Mouse (Mus musculus) embryonic facial prominence, embryonic 11.5 days (tissue): Measurements from ENCODE around the gene Cyp2g1. TPM values are rescaled to one million over a fixed set of nuclear protein-coding genes. Genes with fewer than 3 reads are reported as not detected.
"Not testable (repeated sequence)": the region's sequence is repeated elsewhere in the genome, so short reads cannot be mapped to it uniquely, and the experiment has no call there.

Experiments used
- ATAC-seq: fragments of 200-750 bp; cut with Nextera tagmentation; replicated peaks from 2 replicates; pipeline ENCODE4 v1.8.0; 2017; ENCODE audit warnings: low read depth; ENCODE audit not compliant: insufficient number of reproducible peaks, low FRiP score, low TSS enrichment
- DNase-seq: peaks from one replicate; pipeline ENCODE4 v3.0.0-alpha.2; 2015; ENCODE audit warnings: low spot score
- H3K27ac ChIP-seq: fragments of 300-500 bp; sonication (generic); replicated peaks from 2 replicates; pipeline ENCODE4 v1.5.1; 2014; ENCODE audit warnings: mild to moderate bottlenecking, low read depth, low read length, control low read depth
- H3K27me3 ChIP-seq: fragments of 300-500 bp; sonication (generic); 2 replicates; pipeline ENCODE4 v1.6.1; 2014; ENCODE audit warnings: mild to moderate bottlenecking, low read length, moderate library complexity, mixed read lengths; ENCODE audit not compliant: control insufficient read depth, insufficient read depth
- H3K36me3 ChIP-seq: fragments of 300-500 bp; sonication (generic); replicated peaks from 2 replicates; pipeline ENCODE4 v1.6.1; 2014; ENCODE audit warnings: low read depth, mild to moderate bottlenecking, low read length, moderate library complexity, mixed read lengths; ENCODE audit not compliant: control insufficient read depth, insufficient read depth
- H3K4me1 ChIP-seq: fragments of 300-500 bp; sonication (generic); 2 replicates; pipeline ENCODE4 v1.6.1; 2014; ENCODE audit warnings: low read length, mixed read lengths; ENCODE audit not compliant: control insufficient read depth, insufficient read depth
- H3K4me2 ChIP-seq: fragments of 300-500 bp; sonication (generic); 2 replicates; pipeline ENCODE4 v1.6.1; 2014; ENCODE audit warnings: low read depth, mild to moderate bottlenecking, control low read depth, low read length, moderate library complexity
- H3K4me3 ChIP-seq: fragments of 300-500 bp; sonication (generic); 2 replicates; pipeline ENCODE4 v1.5.1; 2014; ENCODE audit warnings: low read depth, low read length, control low read depth
- H3K9ac ChIP-seq: fragments of 300-500 bp; sonication (generic); replicated peaks from 2 replicates; pipeline ENCODE4 v1.6.1; 2014; ENCODE audit warnings: mild to moderate bottlenecking, control low read depth, low read length
- H3K9me3 ChIP-seq: fragments of 300-500 bp; sonication (generic); replicated peaks from 2 replicates; pipeline ENCODE4 v1.6.1; 2016; ENCODE audit warnings: mild to moderate bottlenecking, low read length, inconsistent platforms, mixed read lengths; ENCODE audit not compliant: control insufficient read depth
- WGBS: fragments of 180-500 bp; shearing (Covaris S2); extraction: QIAGEN DNeasy Blood & Tissue Kit; methylation state at CpG from one replicate; pipeline ENCODE4 v1.1.7; 2014; 5-methylcytosine and 5-hydroxymethylcytosine counted together
- polyA plus RNA-seq: library from polyadenylated mRNA; unstranded; fragments of >200 nt; fragmentation: Nextera tagmentation; extraction: Ambion mirVana; gene quantifications from 2 replicates; pipeline ENCODE4 v1.2.1, GENCODE M21; 2014

Gene Cyp2g1
- polyA plus RNA-seq, 1 experiment from 2014 or later, result not detected

DNA sequence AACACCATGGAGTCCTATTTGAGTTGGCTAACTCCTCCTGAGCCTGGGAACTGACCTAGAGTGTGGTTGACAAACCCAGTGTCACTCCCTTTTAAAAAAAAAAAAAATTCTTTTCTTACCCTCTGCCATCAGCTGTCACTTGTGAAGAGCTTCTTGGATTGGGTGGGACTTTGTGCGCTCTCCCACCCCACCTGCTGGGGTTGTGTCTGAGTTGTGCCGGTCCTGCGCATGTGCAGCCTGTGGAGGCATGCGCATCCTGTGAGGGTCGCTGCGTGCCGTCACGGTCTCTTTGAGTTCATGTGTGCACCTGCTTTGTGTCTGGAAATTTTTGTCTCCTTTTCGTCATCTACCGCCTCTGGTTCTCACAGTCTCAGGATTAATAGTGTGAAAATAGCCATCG is 28.2 kb upstream of the Cyp2g1 start:
- H3K9ac ChIP-seq, result no peak overlapping the region
- ATAC-seq, result peak; percentile 76; the same call in 1 of the 2 replicates
- no peak overlapping the region for H3K4me2 ChIP-seq
- peak; percentile 56 for DNase-seq
- H3K36me3 ChIP-seq, result no peaks in the 10 kb centered on the region
- no peaks in the 10 kb centered on the region for H3K4me1 ChIP-seq
- WGBS, result 5% methylated on average over 11 of the region's 11 CpGs
- H3K9me3 ChIP-seq, result no peaks in the 10 kb centered on the region
- H3K27ac ChIP-seq, result no peak overlapping the region
- H3K27me3 ChIP-seq, result no peaks in the 10 kb centered on the region
- H3K4me3 ChIP-seq, result no peak overlapping the region

DNA sequence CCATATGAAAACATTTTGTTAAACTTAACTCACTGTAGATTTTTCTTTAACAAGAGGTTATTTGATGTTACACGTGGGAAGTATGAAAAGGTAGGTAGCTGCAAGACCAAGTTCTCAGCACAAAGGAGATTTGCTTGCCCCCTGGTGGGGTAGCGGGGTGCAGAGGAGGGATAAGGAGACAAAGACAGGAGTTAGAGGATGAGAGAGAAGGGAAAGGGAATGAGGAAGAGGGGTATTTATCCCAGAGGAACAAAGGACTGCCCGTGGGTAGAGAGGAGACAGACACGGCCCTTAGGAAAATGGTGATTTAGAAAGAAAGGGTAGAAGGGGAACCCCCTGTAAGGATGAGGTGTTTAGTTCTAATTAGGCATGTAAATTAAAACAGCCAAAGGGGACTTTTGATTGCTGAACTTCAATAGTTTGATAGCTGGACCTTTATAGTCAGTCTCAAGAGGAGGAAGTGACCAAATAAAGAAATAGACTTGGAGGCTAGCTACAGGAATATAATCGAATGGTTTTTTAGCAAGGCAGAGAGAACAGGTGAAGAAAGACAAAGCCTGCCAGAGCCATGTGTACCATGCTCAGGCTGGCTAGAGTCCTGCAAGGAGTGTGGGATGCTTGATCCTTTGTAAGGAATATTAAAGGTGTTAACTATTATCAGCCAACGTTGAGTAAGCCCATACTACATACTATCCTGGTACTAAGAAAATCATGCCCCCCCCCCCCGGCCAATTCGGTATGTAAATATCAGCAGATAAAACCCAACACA is 27.5 kb upstream of the Cyp2g1 start:
- Histone ChIP-seq H3K9ac (no peak overlapping the region), H3K4me1 (no peaks in the 10 kb centered on the region), H3K27me3 (no peaks in the 10 kb centered on the region), H3K4me2 (no peak overlapping the region), H3K27ac (no peak overlapping the region), H3K36me3 (no peaks in the 10 kb centered on the region), H3K9me3 (no peaks in the 10 kb centered on the region), H3K4me3 (no peak overlapping the region)
- no peak for ATAC-seq
- no peak for DNase-seq
- WGBS, result 10% methylated on average over 8 of the region's 8 CpGs

DNA sequence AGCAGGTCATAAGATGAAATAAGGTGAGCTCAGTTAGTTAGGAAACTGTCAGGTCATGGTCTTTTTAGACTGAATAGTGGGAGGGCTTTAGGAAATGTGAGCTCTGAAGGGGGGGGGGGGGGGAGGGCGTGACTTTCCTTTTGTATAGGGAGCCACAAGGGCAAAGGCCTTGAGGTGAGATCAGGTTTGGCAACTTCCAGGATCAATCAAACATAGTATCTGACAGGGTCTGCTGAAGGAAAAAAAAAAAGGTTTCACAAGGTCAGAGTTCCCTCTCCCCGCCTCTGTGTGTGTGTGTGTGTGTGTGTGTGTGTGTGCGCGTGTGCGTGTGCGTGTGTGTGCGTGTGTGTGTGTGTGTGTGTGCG is 26.9 kb upstream of the Cyp2g1 start:
- H3K4me2 ChIP-seq, result no peak overlapping the region
- DNase-seq (peak; percentile 41), ATAC-seq (no peak)
- H3K27ac ChIP-seq, result no peak overlapping the region
- no peaks in the 10 kb centered on the region for H3K36me3 ChIP-seq
- no peaks in the 10 kb centered on the region for H3K9me3 ChIP-seq
- H3K4me3 ChIP-seq, result no peak overlapping the region
- H3K27me3 ChIP-seq, result no peaks in the 10 kb centered on the region
- no peak overlapping the region for H3K9ac ChIP-seq
- WGBS, result 33% methylated on average over 8 of the region's 8 CpGs
- H3K4me1 ChIP-seq, result no peaks in the 10 kb centered on the region

DNA sequence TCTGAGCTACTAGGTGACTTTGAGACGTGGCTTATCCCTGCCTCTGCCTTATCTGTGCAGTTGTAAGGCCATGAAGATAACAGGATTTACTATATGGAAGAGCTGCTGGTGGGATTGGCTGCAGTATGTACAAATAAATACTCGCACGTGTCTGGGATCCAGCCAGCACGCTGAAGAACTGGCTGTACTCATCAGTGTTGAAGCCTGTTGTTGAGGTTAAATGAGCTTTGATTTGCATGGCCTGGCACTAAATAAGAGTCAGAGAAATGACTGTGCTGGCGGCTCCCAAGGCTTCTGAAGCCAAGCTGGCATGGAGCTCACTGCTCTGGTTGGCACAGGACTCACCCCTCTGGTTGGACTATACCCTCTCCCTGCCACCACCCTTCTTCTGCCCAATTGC is 25.5 kb upstream of the Cyp2g1 start:
- H3K4me2 ChIP-seq, result no peak overlapping the region
- DNase-seq, result no peak
- H3K9ac ChIP-seq, result no peak overlapping the region
- no peaks in the 10 kb centered on the region for H3K9me3 ChIP-seq
- no peak overlapping the region for H3K4me3 ChIP-seq
- 78% methylated on average over 5 of the region's 5 CpGs for WGBS
- H3K27me3 ChIP-seq, result no peaks in the 10 kb centered on the region
- H3K27ac ChIP-seq, result no peak overlapping the region
- H3K4me1 ChIP-seq, result no peaks in the 10 kb centered on the region
- H3K36me3 ChIP-seq, result no peaks in the 10 kb centered on the region
- ATAC-seq, result no peak

DNA sequence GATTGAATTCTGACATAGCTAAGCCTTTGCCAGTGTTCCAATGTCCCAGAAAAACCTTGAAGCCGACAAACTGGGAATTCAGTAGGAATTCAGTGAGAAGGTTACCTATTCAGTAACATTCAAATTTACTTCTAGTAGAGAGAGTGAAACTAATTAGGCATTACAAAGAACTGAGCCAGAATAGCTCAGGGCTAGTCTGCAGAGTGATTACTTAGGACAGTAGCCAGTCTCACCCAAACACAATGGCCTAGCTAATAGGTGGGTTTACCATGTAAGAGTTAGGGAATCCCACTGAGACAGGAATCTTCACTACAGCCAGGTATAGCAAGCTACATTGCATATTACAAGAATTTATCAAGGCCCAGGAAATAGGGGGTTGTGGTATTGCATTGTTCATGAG is 22.7 kb upstream of the Cyp2g1 start:
- DNase-seq, H3K9me3 ChIP-seq, H3K4me3 ChIP-seq, H3K36me3 ChIP-seq, H3K4me1 ChIP-seq, ATAC-seq, H3K27ac ChIP-seq, H3K4me2 ChIP-seq, H3K27me3 ChIP-seq, H3K9ac ChIP-seq: not testable (repeated sequence)
- WGBS, result 50% methylated on average over 1 of the region's 1 CpGs

DNA sequence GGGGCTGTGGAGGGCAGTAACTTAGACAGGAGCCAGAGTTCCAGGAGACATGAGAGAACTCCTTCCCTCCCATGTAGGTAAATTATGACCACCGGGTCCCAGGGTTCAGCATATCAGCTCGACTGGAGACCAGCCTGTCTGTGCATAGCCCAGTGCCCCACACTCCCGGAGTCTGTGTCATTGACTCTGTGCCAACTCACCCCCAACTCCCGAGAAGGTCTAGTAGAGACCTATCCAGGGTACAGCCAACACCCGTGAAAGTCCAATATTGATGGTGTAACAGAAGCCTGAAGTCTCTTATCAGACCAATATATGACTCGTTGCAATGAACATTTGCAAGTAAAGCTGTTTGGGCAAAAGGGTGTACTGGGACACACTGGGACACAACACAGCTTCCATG is 18.7 kb upstream of the Cyp2g1 start:
- no peak overlapping the region for H3K27ac ChIP-seq
- H3K9ac ChIP-seq, result no peak overlapping the region
- 87% methylated on average over 6 of the region's 6 CpGs for WGBS
- no peaks in the 10 kb centered on the region for H3K27me3 ChIP-seq
- DNase-seq, result no peak
- H3K36me3 ChIP-seq, result no peaks in the 10 kb centered on the region
- no peaks in the 10 kb centered on the region for H3K9me3 ChIP-seq
- no peak for ATAC-seq
- H3K4me2 ChIP-seq, result no peak overlapping the region
- no peak overlapping the region for H3K4me3 ChIP-seq
- H3K4me1 ChIP-seq, result no peaks in the 10 kb centered on the region

DNA sequence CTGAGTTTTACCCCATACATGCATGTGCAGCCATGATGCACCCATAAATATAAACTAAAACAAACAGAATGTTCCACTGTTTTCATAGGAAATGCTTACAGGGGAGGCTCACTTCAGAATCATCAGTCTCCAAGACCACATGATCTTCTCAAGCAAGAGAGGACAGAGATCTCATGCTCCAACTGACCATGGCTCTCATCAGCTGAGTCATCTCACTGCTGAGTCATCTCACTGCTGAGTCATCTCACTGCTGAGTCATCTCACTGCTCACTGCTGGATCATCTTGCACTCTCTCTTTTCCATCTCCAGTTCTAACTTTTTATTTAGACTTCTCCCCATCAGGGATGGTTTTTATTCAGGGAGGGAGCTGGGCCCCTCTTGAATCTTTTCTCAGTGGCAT is 8.6 kb upstream of the Cyp2g1 start:
- no peak overlapping the region for H3K4me3 ChIP-seq
- no peaks in the 10 kb centered on the region for H3K4me1 ChIP-seq
- no peak overlapping the region for H3K4me2 ChIP-seq
- no peaks in the 10 kb centered on the region for H3K27me3 ChIP-seq
- no peaks in the 10 kb centered on the region for H3K36me3 ChIP-seq
- no peak overlapping the region for H3K9ac ChIP-seq
- DNase-seq, result no peak
- H3K27ac ChIP-seq, result no peak overlapping the region
- no peak for ATAC-seq
- H3K9me3 ChIP-seq, result no peaks in the 10 kb centered on the region

DNA sequence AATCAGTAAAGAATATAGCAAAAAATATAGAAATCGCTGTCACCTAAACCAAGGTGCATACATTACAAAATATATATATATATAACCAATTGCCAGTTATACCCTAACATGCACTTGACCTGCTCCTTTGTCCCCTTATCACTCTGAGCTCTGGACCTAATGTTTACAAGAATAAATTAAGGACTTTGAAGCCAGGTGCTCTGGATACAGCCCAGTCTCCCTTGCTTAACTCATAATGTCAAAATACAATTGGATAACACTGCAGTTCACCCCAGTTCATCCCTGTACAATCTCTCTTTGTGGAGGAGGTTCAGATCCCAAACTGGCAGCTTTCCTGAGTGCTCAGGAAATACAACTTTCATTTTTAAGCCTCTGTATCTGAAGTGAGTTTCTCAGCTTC is 7.7 kb upstream of the Cyp2g1 start:
- 85% methylated on average over 1 of the region's 1 CpGs for WGBS
- Histone ChIP-seq H3K4me2 (no peak overlapping the region), H3K36me3 (no peaks in the 10 kb centered on the region), H3K4me1 (no peaks in the 10 kb centered on the region), H3K9me3 (no peaks in the 10 kb centered on the region), H3K27ac (no peak overlapping the region), H3K4me3 (no peak overlapping the region), H3K27me3 (no peaks in the 10 kb centered on the region), H3K9ac (no peak overlapping the region)
- no peak for DNase-seq
- no peak for ATAC-seq
